Mouse (Mus musculus) ovary, postnatal 36 days (tissue): Measurements from ENCODE around the gene Hrh1.

ENCODE experiments used
- DNase-seq: peaks from one replicate; pipeline ENCODE4 v3.0.0; 2022; ENCODE audit warnings: low spot score, mixed read lengths

The Hrh1 gene

DNA sequence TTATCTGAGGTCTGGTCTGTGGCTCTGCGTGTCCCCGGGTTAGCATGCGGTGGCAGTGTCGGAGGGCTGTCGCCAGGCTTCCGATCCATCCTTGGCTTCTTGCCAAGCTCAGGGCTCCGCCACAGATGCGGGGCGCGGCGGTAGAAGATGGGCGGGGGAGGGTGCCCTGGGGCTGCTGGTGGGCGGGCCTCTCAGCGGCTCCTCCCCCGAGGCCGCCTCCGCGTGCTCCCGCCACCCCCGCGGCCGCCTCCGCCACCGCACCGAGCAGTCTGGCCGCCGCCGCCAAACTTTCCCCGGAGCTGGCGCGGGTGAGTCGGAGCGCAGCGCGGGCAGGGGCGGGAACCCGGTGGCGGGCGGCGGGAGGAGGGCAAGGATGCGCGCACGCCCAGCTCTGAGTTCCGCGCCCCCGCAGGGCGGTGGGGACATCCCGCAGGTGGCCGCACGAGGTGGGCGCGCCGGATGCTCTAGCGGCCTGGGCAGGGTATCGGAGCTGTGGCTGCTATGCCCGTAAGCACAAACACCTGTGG, at the start of gene Hrh1:
TSS of gene Hrh1 (plus strand) at position 246 of the 527 bp plus-strand sequence.
- peak; percentile 53 for DNase-seq

DNA sequence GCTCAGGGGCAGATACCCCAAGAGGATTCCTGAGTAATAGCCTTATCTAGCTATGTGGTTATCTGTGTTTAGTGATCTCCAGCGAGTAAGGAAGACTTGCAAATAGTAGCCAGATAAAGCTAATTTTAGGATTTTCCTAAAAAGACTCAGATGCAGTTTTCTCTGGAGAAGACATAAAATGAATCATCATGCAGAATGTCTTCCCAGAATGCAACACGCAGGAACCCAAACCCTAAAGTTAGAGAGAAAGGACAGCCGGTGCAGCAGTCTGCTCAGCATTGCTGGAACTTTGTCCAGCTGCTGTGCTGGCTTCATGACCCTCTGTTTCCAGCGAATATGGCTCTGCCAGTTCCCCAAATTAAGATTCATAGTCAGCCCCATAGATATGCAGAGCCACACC, 43.1 kb upstream of the Hrh1 start:
- no peak for DNase-seq

DNA sequence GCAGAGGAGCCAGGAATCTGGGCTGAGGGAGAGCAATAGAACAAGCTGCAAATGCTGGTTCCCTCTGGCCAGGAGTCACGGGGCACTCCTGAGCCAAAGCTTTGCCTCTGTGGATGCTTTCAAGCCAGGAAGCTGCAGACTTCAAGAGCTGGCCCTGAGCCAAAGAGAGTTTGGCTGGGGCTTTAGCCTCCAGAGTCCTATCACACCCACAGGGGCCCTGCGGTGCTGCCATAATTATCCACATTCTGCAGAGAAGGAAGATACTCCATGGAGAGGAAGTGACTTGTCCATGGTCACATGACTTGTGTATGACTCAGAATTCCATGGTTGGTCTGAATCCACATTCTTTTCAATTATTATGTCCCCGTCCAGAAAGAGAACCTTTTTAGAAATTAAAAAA, 39.6 kb upstream of the Hrh1 start:
- peak; percentile 6 for DNase-seq

DNA sequence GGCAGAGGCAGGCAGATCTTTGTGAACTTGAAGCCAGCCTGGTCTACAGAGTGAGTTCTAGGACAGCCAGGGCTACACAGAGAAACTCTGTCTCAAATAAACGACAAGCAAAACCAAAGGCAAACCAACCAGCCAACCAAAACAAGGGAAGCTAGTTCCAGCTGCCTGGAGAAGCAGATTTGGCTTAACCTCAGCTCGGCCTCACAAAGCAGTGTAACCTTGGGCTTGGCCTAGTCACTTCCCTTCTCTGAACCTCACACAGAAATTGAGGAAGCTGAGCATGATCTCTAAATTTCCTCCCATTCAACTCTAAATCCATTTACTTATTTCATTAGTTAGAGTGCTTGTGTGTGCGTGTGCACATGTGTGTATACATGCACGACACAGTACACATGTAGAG, 35.4 kb upstream of the Hrh1 start:
- DNase-seq: no peak

DNA sequence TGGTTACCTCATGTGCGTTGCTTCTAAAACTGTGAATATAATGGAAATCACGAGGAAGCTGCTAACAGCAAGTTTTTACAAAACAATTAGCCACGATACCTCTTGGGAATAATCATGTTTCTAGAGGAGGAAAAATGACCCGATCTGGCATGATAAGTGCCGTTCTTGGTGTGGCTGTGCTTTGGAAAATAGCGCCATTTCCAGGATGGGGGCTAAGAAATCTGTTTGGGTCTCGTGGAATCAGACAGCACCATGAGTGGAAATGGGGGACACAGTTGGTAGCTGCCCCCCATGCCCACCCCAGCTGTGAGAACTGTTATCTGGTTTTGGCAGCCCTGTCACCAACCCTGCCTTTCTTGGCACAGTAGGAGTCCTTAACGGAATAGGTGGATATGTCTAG, 34.0 kb upstream of the Hrh1 start:
- no peak for DNase-seq

DNA sequence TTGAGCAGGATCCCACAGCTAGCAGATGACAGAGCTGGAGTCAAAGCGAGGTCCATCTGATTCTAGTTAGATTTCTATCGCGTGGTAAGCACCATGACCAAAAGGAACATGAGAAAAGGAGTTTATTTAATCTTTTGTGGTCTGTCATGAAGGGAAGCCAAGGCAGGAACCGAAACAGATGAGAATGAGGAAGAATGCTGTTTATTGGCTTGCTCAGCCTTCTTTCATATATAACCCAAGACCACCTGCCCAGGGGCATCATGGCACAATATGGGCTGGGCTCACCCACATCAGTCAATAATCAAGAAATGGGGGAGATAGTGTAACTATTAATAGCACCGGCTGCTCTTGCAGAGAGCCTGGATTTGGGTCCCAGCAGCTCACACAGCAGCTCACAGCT, 33.0 kb upstream of the Hrh1 start:
- DNase-seq: no peak

DNA sequence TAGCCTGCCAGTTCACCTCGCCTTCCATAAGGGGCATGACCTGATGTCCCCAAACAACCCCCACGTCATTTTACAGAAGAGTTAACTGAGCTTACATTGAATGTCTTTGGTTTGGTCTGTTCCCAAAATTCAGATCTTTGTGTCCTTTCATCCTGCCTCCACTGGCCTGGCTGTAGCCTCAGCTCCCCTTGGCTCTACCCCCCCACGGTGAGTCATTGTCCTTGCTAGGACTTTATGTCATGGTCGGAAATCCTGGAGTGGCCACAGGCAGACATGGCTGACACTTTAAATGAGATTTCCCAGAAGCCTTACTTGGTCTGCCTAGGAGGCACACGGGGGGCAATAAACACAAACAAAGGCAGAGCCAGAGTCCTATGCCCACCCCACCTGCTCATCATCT, 31.5 kb upstream of the Hrh1 start:
- DNase-seq: no peak

DNA sequence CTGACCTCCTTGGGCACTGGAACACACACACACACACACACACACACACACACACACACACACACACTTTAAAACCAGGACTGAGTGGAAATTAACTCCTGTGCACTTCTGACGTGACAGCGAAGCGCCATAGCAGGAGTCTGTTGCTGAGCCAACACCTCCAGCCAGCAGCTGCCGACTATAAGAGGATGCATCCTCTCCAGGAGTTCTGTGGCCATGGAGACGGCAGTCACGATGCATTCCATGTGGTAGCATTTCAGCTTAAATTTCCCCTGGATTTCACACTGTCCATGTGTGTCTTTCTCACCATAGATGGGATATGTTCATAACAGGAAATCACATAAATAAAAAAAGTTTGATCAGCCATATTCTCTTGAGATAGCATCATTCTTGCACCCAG, 30.1 kb upstream of the Hrh1 start:
- no peak for DNase-seq

DNA sequence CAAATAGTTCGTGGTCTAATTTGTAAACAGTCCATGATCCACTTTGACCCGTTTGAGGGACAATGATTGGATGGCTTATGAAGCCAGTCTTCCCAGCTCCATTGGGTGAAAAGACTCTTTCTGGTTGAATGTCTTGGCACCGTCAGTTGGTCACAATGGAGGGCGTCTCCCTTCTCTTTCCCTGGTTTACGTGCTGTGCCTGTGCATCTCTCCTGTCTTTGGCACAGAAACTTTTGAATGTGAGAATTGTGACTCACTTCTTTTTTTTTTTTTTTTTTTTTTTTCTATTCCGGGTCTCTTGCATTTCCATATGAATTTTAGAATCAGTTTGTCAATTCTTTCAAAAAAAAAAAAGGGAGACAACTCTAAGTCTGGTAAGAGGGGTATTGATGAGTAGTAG, 29.5 kb upstream of the Hrh1 start:
- no peak for DNase-seq

DNA sequence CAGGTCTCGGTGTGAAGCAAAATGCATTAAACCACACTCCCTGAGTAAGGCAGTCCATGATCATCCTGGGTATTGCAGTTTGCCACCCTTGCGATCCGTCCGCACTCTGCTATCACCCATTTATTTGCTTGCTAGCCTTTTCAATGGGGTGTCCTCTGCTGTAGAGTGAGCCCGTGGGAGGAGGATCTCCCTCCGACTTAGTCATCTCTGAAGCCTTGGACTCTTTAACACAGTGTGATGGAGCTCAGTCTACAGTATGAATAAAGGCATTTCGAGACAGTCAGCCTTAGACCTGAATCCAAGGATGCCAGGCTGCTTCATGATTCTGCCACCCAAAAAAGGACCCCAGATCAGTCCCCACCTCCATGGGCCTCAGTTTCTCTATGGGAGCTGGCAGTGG, 25.0 kb upstream of the Hrh1 start:
- DNase-seq: no peak

DNA sequence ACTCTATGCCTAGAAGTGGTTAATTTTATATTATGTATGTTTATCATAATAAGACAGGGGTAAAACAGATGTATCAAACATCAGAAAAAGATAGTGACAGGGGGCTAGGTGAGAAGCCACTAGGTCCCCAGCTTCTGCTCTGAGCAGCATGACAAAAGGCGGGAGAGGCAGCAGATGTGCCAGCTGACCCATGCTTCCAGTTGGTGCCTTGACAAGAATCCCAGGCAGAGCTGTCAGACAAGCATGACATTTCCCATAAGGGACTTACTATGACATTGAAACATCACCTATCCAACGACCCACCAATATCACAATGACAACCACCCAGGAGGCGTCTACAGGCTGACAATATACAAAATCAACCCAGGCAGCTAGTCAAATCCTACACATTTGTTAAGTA, 16.9 kb upstream of the Hrh1 start:
- no peak for DNase-seq

DNA sequence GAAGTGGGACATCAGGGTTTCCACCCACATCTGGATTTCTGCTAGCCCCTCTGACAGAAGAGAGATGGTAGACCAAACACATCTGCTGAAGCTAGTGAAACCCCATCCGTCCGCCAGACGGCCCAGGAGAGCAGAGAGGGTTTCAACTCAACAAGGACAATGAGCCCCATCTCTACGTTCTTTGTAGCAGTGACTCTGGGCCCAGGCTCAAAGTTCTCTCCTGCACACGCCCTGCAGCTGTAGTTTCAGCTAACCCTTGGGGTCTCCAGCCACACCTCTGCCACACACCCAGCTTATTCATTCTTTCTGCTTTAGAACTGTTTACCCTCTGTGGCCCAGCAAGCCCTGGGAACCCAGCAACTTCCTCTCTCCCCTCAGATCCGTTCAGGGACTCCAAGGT, 10.4 kb upstream of the Hrh1 start:
- DNase-seq: no peak

DNA sequence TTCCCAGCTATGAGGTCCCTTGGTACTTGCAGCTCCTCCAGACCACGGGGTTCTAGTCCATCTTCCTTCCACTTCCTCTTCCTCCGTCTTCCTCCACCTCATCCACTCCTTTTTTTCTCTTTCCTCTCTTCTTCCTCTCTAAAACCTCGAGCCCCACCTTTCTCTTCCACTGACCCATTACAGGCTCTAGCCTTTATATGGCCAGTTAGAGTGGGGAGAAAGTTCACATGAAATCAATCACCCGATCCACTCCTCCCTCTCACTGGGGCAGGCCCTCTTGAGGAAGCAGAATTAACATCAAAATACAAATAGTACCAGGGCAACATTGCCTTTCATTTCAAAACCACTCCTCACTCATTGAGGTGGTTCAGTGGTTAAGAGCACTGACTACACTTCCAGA, 9.9 kb upstream of the Hrh1 start:
- no peak for DNase-seq

DNA sequence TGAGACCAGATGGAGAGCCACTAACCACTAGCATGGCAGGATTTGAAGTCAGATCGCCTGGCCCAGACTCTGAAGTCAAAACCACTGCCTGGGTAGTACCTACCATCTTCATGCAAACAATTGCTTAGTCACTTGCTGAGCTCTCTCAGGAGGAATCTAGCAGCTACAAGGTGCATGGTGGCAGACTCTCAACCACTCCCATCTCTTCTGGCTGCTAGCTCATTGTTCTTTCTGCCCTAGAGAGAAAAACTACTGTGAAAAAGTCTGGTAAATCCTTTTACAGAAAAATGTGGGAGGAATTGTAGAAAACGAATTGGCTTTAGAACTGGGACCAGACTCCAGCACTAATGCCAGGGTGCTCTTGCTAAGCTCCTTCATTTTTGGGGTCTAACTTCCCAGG, 7.6 kb upstream of the Hrh1 start:
- no peak for DNase-seq

DNA sequence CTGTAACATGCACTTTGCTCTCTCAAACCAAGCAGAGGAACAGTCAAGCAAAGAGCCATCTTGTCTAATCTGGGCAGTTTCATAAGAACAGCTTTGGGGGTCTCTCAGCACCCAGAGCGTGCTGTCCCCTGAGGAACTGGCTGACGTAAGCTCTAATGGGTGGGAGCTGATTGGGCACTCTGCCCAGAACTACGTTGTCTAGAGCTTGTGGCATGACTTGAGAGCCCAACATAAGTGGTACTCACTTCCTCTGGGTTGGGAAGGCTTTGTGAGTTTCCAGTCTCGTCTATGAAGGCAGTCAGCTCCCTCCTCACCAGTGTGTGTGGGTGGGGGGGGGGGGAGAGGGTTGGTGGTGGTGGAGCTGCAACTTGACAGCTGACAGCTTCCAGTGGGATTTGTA, 2.8 kb upstream of the Hrh1 start:
- DNase-seq: no peak

DNA sequence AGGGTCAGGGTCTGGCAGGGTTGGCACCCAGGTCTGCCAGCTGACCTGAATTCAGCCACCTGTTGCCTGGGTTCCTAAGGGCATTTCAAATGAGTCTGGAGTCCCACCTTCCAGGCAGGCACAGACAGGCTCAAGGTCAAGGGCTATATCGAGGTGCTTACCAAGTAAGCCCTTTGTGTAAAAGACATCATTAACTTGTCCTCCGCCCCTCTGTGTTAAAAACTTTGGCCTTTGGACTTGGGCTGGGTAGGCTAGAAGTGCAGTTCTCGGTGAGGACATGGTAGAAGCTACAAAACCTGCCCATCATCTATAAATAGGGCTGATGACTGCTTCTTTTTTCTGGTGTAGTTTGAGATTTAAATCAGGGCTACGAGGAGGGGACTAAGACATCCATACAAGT, 1.1 kb upstream of the Hrh1 start:
- DNase-seq: no peak

DNA sequence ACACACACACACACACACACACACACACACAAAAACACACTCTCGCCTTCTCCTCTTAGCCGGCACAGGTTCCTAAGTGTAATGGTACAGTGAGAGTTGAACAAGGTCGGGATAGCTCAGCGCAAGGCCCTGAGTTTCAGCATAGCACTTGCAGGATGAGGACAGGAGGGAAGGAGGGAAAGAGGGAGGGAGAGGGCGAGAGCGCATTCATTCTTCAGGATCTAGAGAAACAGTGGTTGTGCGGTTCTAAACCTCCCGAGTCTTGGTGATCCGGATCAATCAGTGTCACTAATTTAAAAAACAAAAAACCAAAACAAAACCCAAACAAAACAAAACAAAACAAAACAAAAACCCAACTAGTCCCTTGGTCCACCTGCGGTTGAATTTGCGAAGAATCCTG, 456 bp upstream of the Hrh1 start:
- DNase-seq: no peak

DNA sequence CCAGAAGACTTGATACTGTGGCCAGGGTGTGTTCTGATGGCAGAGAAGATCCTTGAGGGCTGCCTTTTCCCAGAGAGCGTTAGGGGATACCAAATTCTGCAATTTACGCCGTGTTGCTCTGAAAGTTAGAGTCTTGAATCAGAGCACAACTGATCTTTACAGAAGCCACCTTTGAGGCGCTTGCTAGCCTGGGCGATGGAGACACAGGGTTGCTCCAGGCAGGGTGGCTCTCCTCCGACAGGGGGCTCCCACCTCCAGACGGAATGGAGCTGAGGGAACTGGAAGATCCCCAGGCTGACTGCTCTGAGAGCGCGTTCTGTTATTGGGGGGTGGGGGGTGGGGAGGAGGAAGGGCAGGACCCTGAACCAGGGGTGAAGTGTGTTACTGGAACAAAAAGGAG, 890 bp downstream of the Hrh1 start:
- peak; percentile 31 for DNase-seq

DNA sequence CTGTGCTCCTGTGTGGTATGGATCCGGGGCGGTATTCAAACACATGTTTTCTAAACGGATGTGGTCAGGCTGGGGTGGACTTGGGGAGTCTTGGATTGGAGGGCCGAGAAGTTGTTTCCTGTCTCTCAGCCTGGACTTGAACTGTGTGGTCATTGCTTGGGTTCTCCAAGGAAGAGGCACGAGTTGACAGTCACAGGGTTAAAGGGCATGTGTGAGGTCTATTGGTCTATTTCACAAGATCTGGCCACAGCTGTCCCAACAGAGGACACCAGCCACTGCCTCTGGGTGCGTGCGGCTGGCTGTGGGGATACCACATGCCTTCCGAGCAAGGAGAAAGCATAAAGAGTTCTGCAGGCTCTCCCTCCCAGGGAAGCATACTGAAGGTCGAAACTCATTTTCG, 2.7 kb downstream of the Hrh1 start:
- DNase-seq: no peak

DNA sequence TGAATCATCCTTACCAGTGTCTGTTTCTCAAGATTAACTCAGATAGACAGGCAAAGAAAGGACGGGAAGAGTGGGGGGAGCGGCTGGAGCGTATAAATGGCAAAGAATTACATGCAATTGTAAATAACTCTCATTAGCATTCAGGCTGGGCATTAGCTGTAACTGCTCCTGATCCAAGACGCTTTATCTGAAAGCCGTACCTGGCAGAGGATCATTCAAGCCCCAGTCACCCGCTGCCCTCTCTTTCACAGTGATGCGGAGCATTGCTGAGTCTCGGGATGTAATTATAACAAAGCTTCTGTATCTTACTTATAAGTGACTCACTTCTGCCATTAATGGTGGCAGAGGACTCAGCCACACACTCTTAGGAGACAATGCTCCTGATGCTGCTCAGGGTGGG, 3.1 kb downstream of the Hrh1 start:
- DNase-seq: no peak

DNA sequence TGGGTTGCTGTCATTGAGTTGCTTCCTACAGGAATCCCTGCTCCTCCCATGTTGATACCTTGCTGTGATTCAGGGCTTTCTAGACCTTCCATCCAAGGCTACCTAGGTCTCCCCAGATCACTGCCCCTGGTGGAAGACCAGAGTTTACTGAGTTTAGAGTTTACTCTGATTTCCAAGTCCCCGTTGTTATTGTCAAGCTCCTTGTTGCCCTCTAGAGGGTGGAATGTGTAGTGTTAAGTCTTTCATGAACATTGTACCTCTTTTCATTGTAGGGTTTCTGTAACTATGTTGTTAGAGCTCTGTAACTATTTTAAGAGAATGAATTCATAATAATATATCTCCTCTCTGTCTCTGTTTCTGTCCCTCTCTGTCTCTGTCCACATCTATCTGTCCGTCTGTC, 4.4 kb downstream of the Hrh1 start:
- DNase-seq: no peak

DNA sequence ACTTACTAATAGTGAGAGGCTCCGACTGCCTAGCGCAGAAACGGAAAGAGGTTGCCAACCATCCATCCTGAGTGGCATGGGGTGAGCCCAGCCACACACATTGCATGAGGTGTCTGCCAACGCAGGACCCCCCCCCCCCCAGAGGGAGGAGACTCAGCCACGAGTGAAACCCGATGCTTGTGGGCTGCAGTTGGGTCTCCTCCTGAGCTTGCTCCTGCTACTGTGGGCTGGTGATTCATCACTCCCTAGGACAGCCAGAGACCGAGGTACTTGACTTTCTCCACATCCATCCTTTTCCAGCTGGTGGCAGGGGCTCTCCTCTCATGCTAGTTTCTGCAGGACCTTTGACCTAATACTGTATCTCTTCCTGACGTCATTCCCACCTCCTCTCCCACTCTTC, 5.9 kb downstream of the Hrh1 start:
- no peak for DNase-seq

DNA sequence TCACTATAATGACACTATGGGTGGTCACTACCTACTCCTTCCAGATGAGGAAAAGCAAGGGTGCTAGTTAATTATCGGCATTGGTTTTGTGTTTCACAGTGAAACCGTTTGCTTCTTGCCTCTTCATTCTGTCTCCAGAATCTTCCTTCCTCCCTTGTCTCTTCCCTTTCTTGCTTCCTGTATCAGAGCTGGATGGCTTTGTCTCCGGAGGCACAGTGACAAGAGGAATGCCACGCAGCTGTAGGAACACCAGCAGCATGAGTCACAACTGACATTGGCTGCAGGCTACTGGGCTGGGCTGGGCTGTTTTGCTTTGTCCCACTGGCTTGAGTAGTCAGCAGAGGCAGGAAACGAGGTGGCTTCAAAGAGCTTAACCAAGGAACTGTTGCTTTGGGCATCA, 6.4 kb downstream of the Hrh1 start:
- no peak for DNase-seq

DNA sequence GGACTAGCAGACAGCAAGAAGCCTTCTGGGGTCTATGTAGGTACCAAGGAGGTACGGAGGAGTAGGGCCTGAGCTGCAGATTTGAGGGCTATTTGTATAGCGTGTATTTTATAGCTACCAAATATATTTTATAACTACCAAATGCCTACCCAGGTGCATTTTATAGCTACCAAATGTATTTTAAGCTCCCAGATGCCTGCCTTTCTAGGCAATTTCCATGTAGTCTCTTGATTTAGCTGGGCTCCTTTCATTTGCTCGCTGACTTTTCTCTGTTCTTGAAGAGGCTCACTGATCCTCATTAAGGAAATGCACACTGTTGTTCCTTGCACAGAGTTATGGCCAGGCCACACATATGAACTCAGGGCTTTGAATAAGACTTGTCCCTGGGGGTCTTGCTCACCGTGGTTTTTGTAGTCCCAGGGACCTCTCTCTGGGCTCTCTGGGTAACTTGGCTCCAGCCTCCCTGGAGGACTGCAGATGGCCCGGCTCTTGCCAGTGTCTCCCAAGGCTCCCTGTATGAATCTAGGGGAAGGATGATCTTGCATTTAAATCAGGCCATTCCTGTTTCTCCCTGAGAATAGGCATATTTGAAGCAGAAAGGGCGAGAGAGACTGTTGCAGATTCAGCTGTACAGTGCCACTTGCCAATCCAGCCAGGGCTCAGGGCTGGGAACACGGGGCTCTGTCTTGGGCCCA, 7.2 kb downstream of the Hrh1 start:
- DNase-seq: no peak

DNA sequence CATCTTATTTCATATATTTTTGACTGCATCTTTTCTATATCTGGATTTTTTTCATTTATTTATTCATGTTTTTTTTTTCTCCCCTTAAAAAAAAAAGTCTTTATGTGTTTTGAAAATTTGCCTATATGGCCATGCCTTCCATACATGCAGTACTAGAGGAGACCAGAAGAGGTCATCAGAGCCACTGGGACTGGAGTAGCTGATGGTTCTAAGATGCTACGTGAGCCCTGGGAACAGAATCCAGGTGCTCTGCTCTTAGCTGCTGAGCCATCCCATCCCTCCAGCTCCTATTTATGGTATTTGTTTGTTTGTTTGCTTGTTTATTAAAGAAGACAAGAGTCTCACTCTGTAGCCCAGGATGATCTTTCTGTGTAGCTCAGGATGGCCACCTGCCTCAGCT, 8.9 kb downstream of the Hrh1 start:
- DNase-seq: no peak
